Mouse (Mus musculus) lung, adult 2 months (tissue): ENCODE data around the gene Cadm4.

Experiments used
- CTCF ChIP-seq: fragments of 200-500 bp; IDR thresholded peaks from 2 replicates; pipeline ENCODE4 v1.5.1; 2011; ENCODE audit warnings: mild to moderate bottlenecking, low read length, control low read depth; ENCODE audit not compliant: insufficient read depth
- POLR2A ChIP-seq: fragments of 200-500 bp; IDR thresholded peaks from 2 replicates; pipeline ENCODE4 v1.6.1; 2011; ENCODE audit warnings: low read depth, mild to moderate bottlenecking, control low read depth, low read length, borderline replicate concordance; ENCODE audit errors: extremely low read depth

GRCm38 (mm10) chr7:24473913-24474529 lies 7.8 kb upstream of the Cadm4 start:
- TF ChIP-seq CTCF, result peak; percentile 96
- TF ChIP-seq POLR2A, result no peak
